Mouse (Mus musculus) embryonic facial prominence, embryonic 14.5 days (tissue): ENCODE data around the gene Twsg1. TPM values are rescaled to one million over a fixed set of nuclear protein-coding genes. Genes with fewer than 3 reads are reported as not detected.
"Not testable (repeated sequence)": the region's sequence is repeated elsewhere in the genome, so short reads cannot be mapped to it uniquely, and the experiment has no call there.

Source experiments
- ATAC-seq: fragments of 200-750 bp; cut with Nextera tagmentation; 2 replicates; pipeline ENCODE4 v1.8.0; 2017; ENCODE audit warnings: low read depth, moderate number of reproducible peaks, moderate TSS enrichment
- DNase-seq: peaks from one replicate; pipeline ENCODE4 v3.0.0-alpha.2; 2015; ENCODE audit warnings: low spot score
- H3K27ac ChIP-seq: fragments of 300-500 bp; sonication (generic); replicated peaks from 2 replicates; pipeline ENCODE4 v1.5.1; 2014; ENCODE audit warnings: low read depth, mild to moderate bottlenecking, low read length, moderate library complexity
- H3K27me3 ChIP-seq: fragments of 300-500 bp; sonication (generic); replicated peaks from 2 replicates; pipeline ENCODE4 v1.6.1; 2014; ENCODE audit warnings: low read length; ENCODE audit not compliant: control insufficient read depth, insufficient read depth
- H3K36me3 ChIP-seq: fragments of 300-500 bp; sonication (generic); 2 replicates; pipeline ENCODE4 v1.6.1; 2014; ENCODE audit warnings: low read length, mixed read lengths; ENCODE audit not compliant: control insufficient read depth, insufficient read depth
- H3K4me1 ChIP-seq: fragments of 300-500 bp; sonication (generic); 2 replicates; pipeline ENCODE4 v1.6.1; 2014; ENCODE audit warnings: antibody characterized with exemption, low read length; ENCODE audit not compliant: control insufficient read depth, insufficient read depth
- H3K4me2 ChIP-seq: fragments of 300-500 bp; sonication (generic); 2 replicates; pipeline ENCODE4 v1.6.1; 2014; ENCODE audit warnings: low read depth, mild to moderate bottlenecking, low read length, moderate library complexity, mixed read lengths
- H3K4me3 ChIP-seq: fragments of 300-500 bp; sonication (generic); 2 replicates; pipeline ENCODE4 v1.5.1; 2014; ENCODE audit warnings: low read depth, mild to moderate bottlenecking, low read length
- H3K9ac ChIP-seq: fragments of 300-500 bp; sonication (generic); 2 replicates; pipeline ENCODE4 v1.6.1; 2014; ENCODE audit warnings: low read depth, mild to moderate bottlenecking, low read length, moderate library complexity, mixed read lengths
- H3K9me3 ChIP-seq: fragments of 300-500 bp; sonication (generic); 2 replicates; pipeline ENCODE4 v1.6.1; 2016; ENCODE audit warnings: low read length; ENCODE audit not compliant: control insufficient read depth
- WGBS: fragments of 180-500 bp; shearing (Covaris S2); extraction: QIAGEN DNeasy Blood & Tissue Kit; methylation state at CpG from one replicate; pipeline ENCODE4 v1.1.7; 2014; 5-methylcytosine and 5-hydroxymethylcytosine counted together
- polyA plus RNA-seq: library from polyadenylated mRNA; unstranded; fragments of >200 nt; fragmentation: Nextera tagmentation; extraction: Ambion mirVana; gene quantifications from 2 replicates; pipeline ENCODE4 v1.2.1, GENCODE M21; 2014

The Twsg1 gene
- 144 and 157 TPM in 2 replicates for polyA plus RNA-seq

- no peaks in the 10 kb centered on the region for H3K27me3 ChIP-seq
- H3K36me3 ChIP-seq, result peaks cover 24% of the 10 kb centered on the region
- ATAC-seq, result peak; percentile 96
- peak within 1 kb of the TSS; percentile 72 for H3K4me2 ChIP-seq
- WGBS, result under 1% methylated on average over 28 of the region's 87 CpGs
- H3K4me1 ChIP-seq, result peaks cover 3% of the 10 kb centered on the region
- peak within 1 kb of the TSS; percentile 95 for H3K9ac ChIP-seq
- no peaks in the 10 kb centered on the region for H3K9me3 ChIP-seq
- H3K4me3 ChIP-seq, result peak within 1 kb of the TSS; percentile 94
- peak; percentile 94 for DNase-seq
- peak within 1 kb of the TSS; percentile 88 for H3K27ac ChIP-seq
Observed at GRCm38 (mm10) chr17:65950622-65951404, at the start of gene Twsg1. Gene Twsg1, minus strand, starts transcription at chr17:65951226.

- Histone ChIP-seq H3K4me1 (no peaks in the 10 kb centered on the region), H3K9ac (no peak overlapping the region), H3K27ac (no peak overlapping the region), H3K27me3 (no peaks in the 10 kb centered on the region), H3K9me3 (no peaks in the 10 kb centered on the region), H3K4me3 (no peak overlapping the region), H3K36me3 (0 out of 2 replicates have a peak, but pooled peaks cover 21% of the 10 kb centered on the region), H3K4me2 (no peak overlapping the region)
- WGBS, result 84% methylated on average over 3 of the region's 3 CpGs
- DNase-seq, result no peak
- ATAC-seq, result no peak
Observed at GRCm38 (mm10) chr17:65988151-65988820, 37.3 kb upstream of the Twsg1 start.

GRCm38 (mm10) chr17:65976720-65977119, 25.7 kb upstream of the Twsg1 start:
- DNase-seq, H3K4me2 ChIP-seq, H3K4me3 ChIP-seq, H3K9ac ChIP-seq, H3K4me1 ChIP-seq, H3K9me3 ChIP-seq, H3K27me3 ChIP-seq, ATAC-seq, H3K27ac ChIP-seq: not testable (repeated sequence)
- H3K36me3 ChIP-seq, result peaks cover 28% of the 10 kb centered on the region

DNA sequence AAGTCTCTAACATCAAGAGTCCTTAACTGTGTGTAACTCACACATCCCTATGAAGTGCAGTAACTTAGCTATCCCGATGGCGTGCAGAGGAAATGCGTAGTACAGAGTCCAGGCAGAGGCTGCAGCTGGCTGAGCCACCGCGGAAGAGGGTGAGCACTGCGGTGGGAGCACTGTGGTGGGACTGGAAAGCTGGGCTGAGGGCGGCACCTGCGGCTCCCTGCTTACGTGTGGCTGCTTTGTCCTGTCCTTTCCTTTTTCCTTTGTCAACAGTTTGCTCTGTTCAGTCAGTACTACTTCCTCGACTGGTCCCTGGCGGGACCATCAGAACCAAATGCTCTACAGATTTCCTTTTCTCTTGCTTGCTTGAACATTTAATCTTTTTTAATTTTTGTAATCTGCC, 16.7 kb upstream of the Twsg1 start:
- ATAC-seq (no peak), DNase-seq (no peak)
- H3K4me2 ChIP-seq, result no peak overlapping the region
- no peak overlapping the region for H3K9ac ChIP-seq
- no peaks in the 10 kb centered on the region for H3K9me3 ChIP-seq
- WGBS, result 62% methylated on average over 11 of the region's 11 CpGs
- H3K4me1 ChIP-seq, result no peaks in the 10 kb centered on the region
- no peak overlapping the region for H3K4me3 ChIP-seq
- no peak overlapping the region for H3K27ac ChIP-seq
- H3K27me3 ChIP-seq, result no peaks in the 10 kb centered on the region
- H3K36me3 ChIP-seq, result 0 out of 2 replicates have a peak, but pooled peaks cover 4% of the 10 kb centered on the region

- H3K4me1 ChIP-seq, result peaks cover 4% of the 10 kb centered on the region; the same call in 1 of the 2 replicates
- 92% methylated on average over 2 of the region's 2 CpGs for WGBS
- no peak overlapping the region for H3K27ac ChIP-seq
- H3K27me3 ChIP-seq, result no peaks in the 10 kb centered on the region
- no peak for ATAC-seq
- no peak overlapping the region for H3K4me2 ChIP-seq
- no peak overlapping the region for H3K9ac ChIP-seq
- DNase-seq, result no peak
- no peaks in the 10 kb centered on the region for H3K9me3 ChIP-seq
- no peaks in the 10 kb centered on the region for H3K36me3 ChIP-seq
- H3K4me3 ChIP-seq, result no peak overlapping the region
Observed at GRCm38 (mm10) chr17:65962263-65962662, 11.2 kb upstream of the Twsg1 start.

DNA sequence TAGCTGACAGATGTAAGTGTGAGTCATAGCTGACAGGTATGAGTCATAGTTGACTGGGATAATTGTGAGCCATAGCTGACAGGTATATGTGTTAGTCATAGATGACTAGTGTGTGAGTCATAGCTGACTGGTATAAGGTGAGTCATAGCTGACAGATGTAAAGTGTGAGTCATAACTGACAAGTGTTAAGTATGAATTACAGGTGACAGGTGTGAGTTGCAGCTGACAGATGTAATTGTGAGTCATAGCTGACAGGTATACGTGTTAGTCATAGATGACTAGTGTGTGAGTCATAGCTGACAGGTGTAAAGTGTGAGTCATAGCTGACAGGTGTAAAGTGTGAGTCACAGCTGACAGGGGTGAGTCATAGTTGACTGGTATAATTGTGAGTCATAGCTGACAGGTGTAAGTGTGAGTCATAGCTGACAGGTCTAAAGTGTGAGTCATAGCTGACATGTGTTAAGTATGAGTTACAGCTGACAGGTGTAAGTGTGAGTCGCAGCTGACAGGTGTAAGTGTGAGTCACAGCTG, 10.6 kb upstream of the Twsg1 start:
- no peaks in the 10 kb centered on the region for H3K9me3 ChIP-seq
- 91% methylated on average over 2 of the region's 2 CpGs for WGBS
- no peaks in the 10 kb centered on the region for H3K36me3 ChIP-seq
- 0 out of 2 replicates have a peak, but pooled peaks have one; percentile 12 for ATAC-seq
- H3K4me1 ChIP-seq, result peaks cover 4% of the 10 kb centered on the region; the same call in 1 of the 2 replicates
- no peak overlapping the region for H3K27ac ChIP-seq
- DNase-seq, result no peak
- H3K27me3 ChIP-seq, result no peaks in the 10 kb centered on the region
- no peak overlapping the region for H3K4me3 ChIP-seq
- no peak overlapping the region for H3K4me2 ChIP-seq
- no peak overlapping the region for H3K9ac ChIP-seq

GRCm38 (mm10) chr17:65959011-65959410, 8.0 kb upstream of the Twsg1 start:
- 69% methylated on average over 3 of the region's 3 CpGs for WGBS
- DNase-seq, result no peak
- Histone ChIP-seq H3K4me2 (no peak overlapping the region), H3K4me1 (peaks cover 4% of the 10 kb centered on the region; the same call in 1 of the 2 replicates), H3K4me3 (no peak overlapping the region), H3K9ac (no peak overlapping the region), H3K27ac (no peak overlapping the region), H3K9me3 (no peaks in the 10 kb centered on the region), H3K36me3 (no peaks in the 10 kb centered on the region), H3K27me3 (no peaks in the 10 kb centered on the region)
- no peak for ATAC-seq

GRCm38 (mm10) chr17:65958366-65958765, 7.3 kb upstream of the Twsg1 start:
- H3K4me1 ChIP-seq, result peaks cover 4% of the 10 kb centered on the region; the same call in 1 of the 2 replicates
- H3K27ac ChIP-seq, result no peak overlapping the region
- no peak overlapping the region for H3K9ac ChIP-seq
- no peaks in the 10 kb centered on the region for H3K36me3 ChIP-seq
- no peak overlapping the region for H3K4me3 ChIP-seq
- DNase-seq, result no peak
- H3K27me3 ChIP-seq, result no peaks in the 10 kb centered on the region
- 88% methylated on average over 1 of the region's 1 CpGs for WGBS
- H3K9me3 ChIP-seq, result no peaks in the 10 kb centered on the region
- ATAC-seq, result no peak
- no peak overlapping the region for H3K4me2 ChIP-seq
